Mouse (Mus musculus) mouse trophoblast stem cell (cell line): ENCODE measurements around the gene Sap30.

Source experiments
- in situ Hi-C, 2 experiments: fragments of 300-500 bp; cut with MseI, MboI; formaldehyde crosslinking; loops; 2 replicates in 1 of 2; 3 replicates in 1 of 2; pipeline ENCODE4 v1.15.1; 2025

Gene Sap30

GRCm38 (mm10) chr8:57441556-57441955, 46.1 kb downstream of the Sap30 start:
- in situ Hi-C loops = no loop called here

GRCm38 (mm10) chr8:57441131-57441530, 46.5 kb downstream of the Sap30 start:
- in situ Hi-C loops = no loop called here

- in situ Hi-C loops = loop anchor here (10.0 kb wide), 1 partner anchor 358 kb away; no protein-coding TSS in a partner anchor
Observed at GRCm38 (mm10) chr8:57436437-57436796, 51.2 kb downstream of the Sap30 start.

- in situ Hi-C loops = loop anchor here (10.0 kb wide), 1 partner anchor 359 kb away; no protein-coding TSS in a partner anchor
Observed at GRCm38 (mm10) chr8:57435768-57436436, 51.8 kb downstream of the Sap30 start.

- in situ Hi-C loops = loop anchor here (10.0 kb wide), 1 partner anchor 362 kb away; no protein-coding TSS in a partner anchor
Observed at GRCm38 (mm10) chr8:57432802-57433201, 54.9 kb downstream of the Sap30 start.
